Mouse (Mus musculus) midbrain, embryonic 15.5 days (tissue): Measurements from ENCODE around the gene Togaram1. TPM values are rescaled to one million over a fixed set of nuclear protein-coding genes. Genes with fewer than 3 reads are reported as not detected.

Experiments used
- ATAC-seq: fragments of 200-750 bp; cut with Nextera tagmentation; replicated peaks from 2 replicates; pipeline ENCODE4 v1.8.0; 2017; ENCODE audit warnings: moderate TSS enrichment
- H3K27ac ChIP-seq: fragments of 300-500 bp; sonication (generic); 2 replicates; pipeline ENCODE4 v1.5.1; 2015; ENCODE audit warnings: mild to moderate bottlenecking, inconsistent platforms
- H3K27me3 ChIP-seq: fragments of 300-500 bp; sonication (generic); replicated peaks from 2 replicates; pipeline ENCODE4 v1.6.1; 2015; ENCODE audit warnings: inconsistent platforms
- H3K36me3 ChIP-seq: fragments of 300-500 bp; sonication (generic); replicated peaks from 2 replicates; pipeline ENCODE4 v1.6.1; 2015; ENCODE audit warnings: inconsistent platforms
- H3K4me1 ChIP-seq: fragments of 300-500 bp; sonication (generic); 2 replicates; pipeline ENCODE4 v1.6.1; 2015; ENCODE audit warnings: inconsistent platforms
- H3K4me2 ChIP-seq: fragments of 300-500 bp; sonication (generic); 2 replicates; pipeline ENCODE4 v1.6.1; 2015; ENCODE audit warnings: inconsistent platforms, mild to moderate bottlenecking, moderate library complexity
- H3K4me3 ChIP-seq: fragments of 300-500 bp; sonication (generic); 2 replicates; pipeline ENCODE4 v1.5.1; 2015; ENCODE audit warnings: mild to moderate bottlenecking, inconsistent platforms
- H3K9ac ChIP-seq: fragments of 300-500 bp; sonication (generic); 2 replicates; pipeline ENCODE4 v1.6.1; 2015; ENCODE audit warnings: mild to moderate bottlenecking, inconsistent platforms
- H3K9me3 ChIP-seq: fragments of 300-500 bp; sonication (generic); 2 replicates; pipeline ENCODE4 v1.6.1; 2016; ENCODE audit warnings: inconsistent platforms
- WGBS: fragments of 180-500 bp; shearing (Covaris S2); methylation state at CpG from one replicate; pipeline ENCODE4 v1.1.7; 2015; ENCODE audit warnings: mixed read lengths; 5-methylcytosine and 5-hydroxymethylcytosine counted together
- polyA plus RNA-seq: library from polyadenylated mRNA; unstranded; fragments of >200 nt; fragmentation: Nextera tagmentation; extraction: Ambion mirVana; gene quantifications from 2 replicates; pipeline ENCODE4 v1.2.1, GENCODE M21; 2015

Gene Togaram1
- polyA plus RNA-seq, 1 experiment from 2014 or later: 25.4 TPM

GRCm38 (mm10) chr12:64975558-64975957 lies 10.0 kb downstream of the Togaram1 start:
- Histone ChIP-seq H3K27me3 (no peaks in the 10 kb centered on the region), H3K4me3 (no peak overlapping the region), H3K36me3 (peaks cover 14% of the 10 kb centered on the region), H3K9ac (no peak overlapping the region), H3K4me1 (peaks cover 24% of the 10 kb centered on the region), H3K4me2 (no peak overlapping the region), H3K27ac (no peak overlapping the region), H3K9me3 (no peaks in the 10 kb centered on the region)
- ATAC-seq: no peak
- 74% methylated on average over 6 of the region's 6 CpGs for WGBS

GRCm38 (mm10) chr12:64976191-64976590 lies 10.6 kb downstream of the Togaram1 start:
- ATAC-seq: no peak
- H3K4me2 ChIP-seq: no peak overlapping the region
- H3K36me3 ChIP-seq: peaks cover 14% of the 10 kb centered on the region
- H3K27ac ChIP-seq: no peak overlapping the region
- WGBS: 78% methylated on average over 1 of the region's 1 CpGs
- peaks cover 18% of the 10 kb centered on the region for H3K4me1 ChIP-seq
- no peak overlapping the region for H3K4me3 ChIP-seq
- no peak overlapping the region for H3K9ac ChIP-seq
- no peaks in the 10 kb centered on the region for H3K27me3 ChIP-seq
- H3K9me3 ChIP-seq: no peaks in the 10 kb centered on the region

- 97% methylated on average over 1 of the region's 1 CpGs for WGBS
These were observed 11.9 kb downstream of the Togaram1 start for GRCm38 (mm10) chr12:64977518-64977917.

GRCm38 (mm10) chr12:65007725-65008124 lies 42.1 kb downstream of the Togaram1 start:
- no peak overlapping the region for H3K4me2 ChIP-seq
- no peak overlapping the region for H3K4me3 ChIP-seq
- no peaks in the 10 kb centered on the region for H3K9me3 ChIP-seq
- WGBS: 94% methylated on average over 3 of the region's 3 CpGs
- H3K27ac ChIP-seq: no peak overlapping the region
- no peaks in the 10 kb centered on the region for H3K27me3 ChIP-seq
- peaks cover 47% of the 10 kb centered on the region for H3K36me3 ChIP-seq
- no peaks in the 10 kb centered on the region for H3K4me1 ChIP-seq
- H3K9ac ChIP-seq: no peak overlapping the region
- no peak for ATAC-seq

More at GRCm38 (mm10) chr12:64977518-64977917, 11.9 kb downstream of the Togaram1 start:
- no peak overlapping the region for H3K4me3 ChIP-seq
- no peak overlapping the region for H3K27ac ChIP-seq
- peaks cover 17% of the 10 kb centered on the region for H3K36me3 ChIP-seq
- ATAC-seq: no peak
- H3K27me3 ChIP-seq: no peaks in the 10 kb centered on the region
- H3K4me2 ChIP-seq: no peak overlapping the region
- no peaks in the 10 kb centered on the region for H3K9me3 ChIP-seq
- H3K4me1 ChIP-seq: peaks cover 8% of the 10 kb centered on the region
- no peak overlapping the region for H3K9ac ChIP-seq

- no peaks in the 10 kb centered on the region for H3K27me3 ChIP-seq
- no peak for ATAC-seq
- WGBS: 97% methylated on average over 6 of the region's 6 CpGs
- no peak overlapping the region for H3K9ac ChIP-seq
- H3K36me3 ChIP-seq: peaks cover 5% of the 10 kb centered on the region; the same call in 1 of the 2 replicates
- H3K27ac ChIP-seq: no peak overlapping the region
- no peaks in the 10 kb centered on the region for H3K4me1 ChIP-seq
- H3K9me3 ChIP-seq: no peaks in the 10 kb centered on the region
- H3K4me3 ChIP-seq: no peak overlapping the region
- H3K4me2 ChIP-seq: no peak overlapping the region
These were observed 57.2 kb downstream of the Togaram1 start for GRCm38 (mm10) chr12:65022842-65023241.

- Histone ChIP-seq H3K27ac (no peak overlapping the region), H3K4me2 (peak overlapping the region; percentile 55), H3K9ac (no peak overlapping the region; the same call in 1 of the 2 replicates), H3K36me3 (no peaks in the 10 kb centered on the region), H3K4me3 (peak overlapping the region; percentile 88), H3K27me3 (no peaks in the 10 kb centered on the region), H3K9me3 (no peaks in the 10 kb centered on the region), H3K4me1 (peaks cover 19% of the 10 kb centered on the region)
- peak; percentile 10; the same call in 1 of the 2 replicates for ATAC-seq
- WGBS: 49% methylated on average over 8 of the region's 8 CpGs
These were observed 70.2 kb downstream of the Togaram1 start for GRCm38 (mm10) chr12:65035839-65036189.

- Histone ChIP-seq H3K36me3 (no peaks in the 10 kb centered on the region), H3K4me3 (peak within 1 kb of the TSS; percentile 88), H3K27me3 (no peaks in the 10 kb centered on the region), H3K4me1 (peaks cover 19% of the 10 kb centered on the region), H3K27ac (peak within 1 kb of the TSS; percentile 79), H3K9ac (peak within 1 kb of the TSS; percentile 77), H3K4me2 (peak within 1 kb of the TSS; percentile 55), H3K9me3 (no peaks in the 10 kb centered on the region)
- under 1% methylated on average over 64 of the region's 65 CpGs for WGBS
- peak; percentile 95 for ATAC-seq
These were observed 70.7 kb downstream of the Togaram1 start, which contains the start of gene Prpf39 for GRCm38 (mm10) chr12:65036190-65036870. Prpf39 (plus strand) TSS chr12:65036333.

- Histone ChIP-seq H3K9me3 (no peaks in the 10 kb centered on the region), H3K4me2 (peak overlapping the region; percentile 55), H3K27me3 (no peaks in the 10 kb centered on the region), H3K27ac (no peak overlapping the region), H3K4me3 (peak overlapping the region; percentile 88), H3K9ac (peak overlapping the region; percentile 77; the same call in 1 of the 2 replicates), H3K4me1 (peaks cover 19% of the 10 kb centered on the region), H3K36me3 (no peaks in the 10 kb centered on the region)
- 17% methylated on average over 18 of the region's 18 CpGs for WGBS
- peak; percentile 32 for ATAC-seq
These were observed 71.4 kb downstream of the Togaram1 start for GRCm38 (mm10) chr12:65036892-65037545.

- no peak overlapping the region for H3K27ac ChIP-seq
- no peak for ATAC-seq
- WGBS: 47% methylated on average over 4 of the region's 4 CpGs
- H3K9me3 ChIP-seq: no peaks in the 10 kb centered on the region
- no peak overlapping the region for H3K9ac ChIP-seq
- H3K27me3 ChIP-seq: no peaks in the 10 kb centered on the region
- H3K4me3 ChIP-seq: peak overlapping the region; percentile 88
- no peaks in the 10 kb centered on the region for H3K36me3 ChIP-seq
- H3K4me2 ChIP-seq: peak overlapping the region; percentile 55
- peaks cover 19% of the 10 kb centered on the region for H3K4me1 ChIP-seq
These were observed 71.9 kb downstream of the Togaram1 start for GRCm38 (mm10) chr12:65037546-65037937.

GRCm38 (mm10) chr12:65048799-65049198 lies 83.2 kb downstream of the Togaram1 start:
- Histone ChIP-seq H3K9me3 (no peaks in the 10 kb centered on the region), H3K4me3 (no peak overlapping the region), H3K27me3 (no peaks in the 10 kb centered on the region), H3K27ac (no peak overlapping the region), H3K4me2 (no peak overlapping the region), H3K36me3 (peaks cover 11% of the 10 kb centered on the region), H3K9ac (no peak overlapping the region), H3K4me1 (no peaks in the 10 kb centered on the region)
- no peak for ATAC-seq

GRCm38 (mm10) chr12:65058203-65058602 lies 92.6 kb downstream of the Togaram1 start:
- Histone ChIP-seq H3K4me1 (no peaks in the 10 kb centered on the region), H3K4me3 (no peak overlapping the region)
- 86% methylated on average over 2 of the region's 2 CpGs for WGBS

GRCm38 (mm10) chr12:65061082-65061481 lies 95.5 kb downstream of the Togaram1 start:
- Histone ChIP-seq H3K27ac (no peak overlapping the region), H3K27me3 (no peaks in the 10 kb centered on the region), H3K4me2 (no peak overlapping the region), H3K9ac (no peak overlapping the region), H3K4me1 (no peaks in the 10 kb centered on the region), H3K36me3 (peaks cover 35% of the 10 kb centered on the region), H3K9me3 (no peaks in the 10 kb centered on the region), H3K4me3 (no peak overlapping the region)
- no peak for ATAC-seq

More at GRCm38 (mm10) chr12:65058203-65058602, 92.6 kb downstream of the Togaram1 start:
- H3K27ac ChIP-seq: no peak overlapping the region
- ATAC-seq: no peak
- H3K36me3 ChIP-seq: peaks cover 30% of the 10 kb centered on the region
- H3K4me2 ChIP-seq: no peak overlapping the region
- no peak overlapping the region for H3K9ac ChIP-seq
- H3K9me3 ChIP-seq: no peaks in the 10 kb centered on the region
- no peaks in the 10 kb centered on the region for H3K27me3 ChIP-seq

GRCm38 (mm10) chr12:65065241-65065640 lies 99.6 kb downstream of the Togaram1 start:
- ATAC-seq: no peak
- WGBS: 89% methylated on average over 2 of the region's 2 CpGs
- H3K4me2 ChIP-seq: no peak overlapping the region
- no peak overlapping the region for H3K27ac ChIP-seq
- H3K9me3 ChIP-seq: no peaks in the 10 kb centered on the region
- peaks cover 44% of the 10 kb centered on the region for H3K36me3 ChIP-seq
- H3K4me3 ChIP-seq: no peak overlapping the region
- no peaks in the 10 kb centered on the region for H3K4me1 ChIP-seq
- H3K27me3 ChIP-seq: no peaks in the 10 kb centered on the region
- no peak overlapping the region for H3K9ac ChIP-seq
